Mouse (Mus musculus) heart, embryonic 16.5 days (tissue): ENCODE measurements around the gene Ptpn23. TPM values are rescaled to one million over a fixed set of nuclear protein-coding genes. Genes with fewer than 3 reads are reported as not detected.
A peak's percentile ranks its signal among the peaks of the same experiment; 100 is the strongest.
"Not testable (repeated sequence)": the region's sequence is repeated elsewhere in the genome, so short reads cannot be mapped to it uniquely, and the experiment has no call there.

ENCODE experiments used
- ATAC-seq: fragments of 200-750 bp; cut with Nextera tagmentation; replicated peaks from 2 replicates; pipeline ENCODE4 v1.8.0; 2017; ENCODE audit warnings: moderate number of reproducible peaks; ENCODE audit not compliant: insufficient read depth, low FRiP score; ENCODE audit errors: extremely low read depth
- H3K27ac ChIP-seq: fragments of 300-500 bp; sonication (generic); 2 replicates; pipeline ENCODE4 v1.5.1; 2014; ENCODE audit warnings: mild to moderate bottlenecking, low read length, control low read depth, moderate library complexity
- H3K27me3 ChIP-seq: fragments of 300-500 bp; sonication (generic); 2 replicates; pipeline ENCODE4 v1.6.1; 2014; ENCODE audit warnings: low read length, mixed read lengths; ENCODE audit not compliant: control insufficient read depth, insufficient read depth
- H3K36me3 ChIP-seq: fragments of 300-500 bp; sonication (generic); 2 replicates; pipeline ENCODE4 v1.6.1; 2014; ENCODE audit not compliant: control insufficient read depth, insufficient read depth
- H3K4me1 ChIP-seq: fragments of 300-500 bp; sonication (generic); 2 replicates; pipeline ENCODE4 v1.6.1; 2014; ENCODE audit warnings: low read length, mixed read lengths; ENCODE audit not compliant: control insufficient read depth, insufficient read depth
- H3K4me2 ChIP-seq: fragments of 300-500 bp; sonication (generic); 2 replicates; pipeline ENCODE4 v1.6.1; 2014; ENCODE audit warnings: low read depth, mild to moderate bottlenecking, control low read depth, low read length
- H3K4me3 ChIP-seq: fragments of 300-500 bp; sonication (generic); 2 replicates; pipeline ENCODE4 v1.5.1; 2014; ENCODE audit warnings: mild to moderate bottlenecking, control low read depth, low read length
- H3K9ac ChIP-seq: fragments of 300-500 bp; sonication (generic); 2 replicates; pipeline ENCODE4 v1.6.1; 2014; ENCODE audit warnings: low read length, control low read depth
- H3K9me3 ChIP-seq: fragments of 300-500 bp; sonication (generic); replicated peaks from 2 replicates; pipeline ENCODE4 v1.6.1; 2016; ENCODE audit warnings: low read length; ENCODE audit not compliant: control insufficient read depth
- WGBS: fragments of 180-500 bp; shearing (Covaris S2); extraction: QIAGEN DNeasy Blood & Tissue Kit; methylation state at CpG from one replicate; pipeline ENCODE4 v1.1.7; 2014; 5-methylcytosine and 5-hydroxymethylcytosine counted together
- polyA plus RNA-seq: library from polyadenylated mRNA; unstranded; fragments of >200 nt; fragmentation: Nextera tagmentation; extraction: Ambion mirVana; gene quantifications from 2 replicates; pipeline ENCODE4 v1.2.1, GENCODE M21; 2015

The Ptpn23 gene
- polyA plus RNA-seq, 1 experiment from 2014 or later = 12.0 TPM

GRCm38 (mm10) chr9:110419511-110420112 is 11.6 kb upstream of the Ptpn23 start, which contains the start of gene Ngp:
TSS of gene Ngp (plus strand) at chr9:110419747.
- H3K27me3 ChIP-seq = no peaks in the 10 kb centered on the region
- no peaks in the 10 kb centered on the region for H3K9me3 ChIP-seq
- no peaks in the 10 kb centered on the region for H3K36me3 ChIP-seq
- H3K4me2 ChIP-seq = no peak within 1 kb of the TSS
- no peaks in the 10 kb centered on the region for H3K4me1 ChIP-seq
- H3K9ac ChIP-seq = no peak within 1 kb of the TSS
- no peak for ATAC-seq
- WGBS = 84% methylated on average over 12 of the region's 12 CpGs
- H3K27ac ChIP-seq = no peak within 1 kb of the TSS
- H3K4me3 ChIP-seq = no peak within 1 kb of the TSS

DNA sequence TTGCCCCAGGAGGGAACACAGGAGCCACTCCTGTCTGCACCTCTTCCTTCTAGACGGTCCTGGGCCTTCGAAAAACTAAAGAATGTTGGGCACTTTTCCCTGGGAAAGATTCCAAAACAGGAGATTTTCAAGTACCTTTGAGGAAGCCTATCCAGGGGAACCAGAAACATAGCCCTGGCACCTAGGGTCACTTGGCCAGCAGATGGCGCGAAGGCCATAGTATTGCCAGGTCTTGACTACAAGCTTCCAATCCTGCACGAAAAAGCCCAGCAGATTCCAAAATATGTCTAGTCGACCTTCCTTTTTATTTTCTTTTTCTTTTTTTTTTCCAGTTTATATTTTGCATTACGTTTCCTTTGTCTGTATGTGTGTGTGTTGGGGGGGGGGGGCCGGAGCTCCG is 5.8 kb upstream of the Ptpn23 start:
- no peaks in the 10 kb centered on the region for H3K9me3 ChIP-seq
- no peak; the same call in 1 of the 2 replicates for ATAC-seq
- no peak overlapping the region for H3K27ac ChIP-seq
- H3K9ac ChIP-seq = no peak overlapping the region
- peaks cover 2% of the 10 kb centered on the region; the same call in 1 of the 2 replicates for H3K4me1 ChIP-seq
- no peaks in the 10 kb centered on the region for H3K27me3 ChIP-seq
- H3K4me3 ChIP-seq = no peak overlapping the region
- no peaks in the 10 kb centered on the region for H3K36me3 ChIP-seq
- WGBS = 45% methylated on average over 9 of the region's 9 CpGs
- H3K4me2 ChIP-seq = no peak overlapping the region

GRCm38 (mm10) chr9:110412926-110413325 is 4.9 kb upstream of the Ptpn23 start:
- Histone ChIP-seq H3K9ac (no peak overlapping the region), H3K27ac (no peak overlapping the region), H3K4me2 (no peak overlapping the region), H3K4me1 (peaks cover 2% of the 10 kb centered on the region; the same call in 1 of the 2 replicates), H3K36me3 (no peaks in the 10 kb centered on the region), H3K4me3 (no peak overlapping the region), H3K9me3 (no peaks in the 10 kb centered on the region), H3K27me3 (no peaks in the 10 kb centered on the region)
- no peak for ATAC-seq
- WGBS = 74% methylated on average over 7 of the region's 7 CpGs

DNA sequence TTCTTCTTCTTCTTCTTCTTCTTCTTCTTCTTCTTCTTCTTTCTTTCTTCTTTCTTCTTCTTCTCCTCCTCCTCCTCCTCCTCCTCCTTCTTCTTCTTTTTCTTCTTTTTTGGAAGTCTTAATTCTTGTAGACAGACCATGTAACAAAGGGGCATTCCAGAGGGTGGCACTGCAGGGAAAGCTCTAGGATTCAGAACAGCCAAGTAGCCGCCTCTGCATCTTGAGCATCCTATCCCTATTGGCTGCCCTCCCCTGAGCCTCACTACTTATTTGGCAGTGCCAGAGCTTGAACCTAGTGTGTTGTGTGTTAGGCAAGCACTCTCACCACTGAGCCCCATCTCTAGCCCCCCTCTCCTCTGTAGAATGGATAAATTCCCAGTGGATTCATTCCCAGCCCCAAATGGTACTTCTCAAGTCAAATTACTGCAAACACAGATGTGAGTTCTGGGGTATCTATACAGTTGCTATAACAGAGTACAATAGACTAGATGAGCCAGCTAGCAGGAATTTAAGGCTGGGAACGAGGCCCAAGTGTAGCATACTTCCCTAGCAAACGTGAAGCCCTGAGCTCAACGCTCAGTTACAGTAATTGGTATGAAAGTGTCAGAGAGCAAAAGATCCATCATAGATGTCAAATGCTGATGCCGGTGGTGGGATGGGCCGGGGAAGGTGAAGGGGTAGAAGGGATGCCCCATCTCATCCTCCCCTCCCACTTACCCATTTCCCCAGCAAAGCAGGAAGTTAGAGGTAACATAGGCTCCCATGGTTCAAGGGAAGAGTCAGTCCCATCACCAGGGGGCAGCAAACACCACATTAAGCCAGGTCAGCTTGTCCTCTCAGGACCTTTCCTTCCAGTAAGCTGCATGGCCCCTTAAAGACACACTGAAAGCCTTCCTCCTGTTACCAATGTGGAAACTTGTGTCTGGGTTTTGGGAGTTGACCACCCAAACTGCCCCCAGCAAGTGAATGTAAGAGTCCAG is 3.2 kb upstream of the Ptpn23 start:
- H3K9me3 ChIP-seq = no peaks in the 10 kb centered on the region
- WGBS = 32% methylated on average over 6 of the region's 6 CpGs
- H3K4me3 ChIP-seq = no peak overlapping the region
- no peak overlapping the region for H3K9ac ChIP-seq
- no peak overlapping the region for H3K4me2 ChIP-seq
- no peak overlapping the region for H3K27ac ChIP-seq
- H3K36me3 ChIP-seq = no peaks in the 10 kb centered on the region
- peaks cover 9% of the 10 kb centered on the region for H3K4me1 ChIP-seq
- H3K27me3 ChIP-seq = no peaks in the 10 kb centered on the region
- no peak for ATAC-seq

GRCm38 (mm10) chr9:110407311-110408098 is 508 bp downstream of the Ptpn23 start:
- Histone ChIP-seq H3K4me1 (peaks cover 7% of the 10 kb centered on the region), H3K27me3 (no peaks in the 10 kb centered on the region), H3K4me2 (peak overlapping the region; percentile 83), H3K9me3 (no peaks in the 10 kb centered on the region), H3K36me3 (no peaks in the 10 kb centered on the region), H3K4me3 (peak overlapping the region; percentile 64), H3K9ac (peak overlapping the region; percentile 92), H3K27ac (peak overlapping the region; percentile 79)
- ATAC-seq = peak; percentile 64
- WGBS = 1% methylated on average over 41 of the region's 41 CpGs

DNA sequence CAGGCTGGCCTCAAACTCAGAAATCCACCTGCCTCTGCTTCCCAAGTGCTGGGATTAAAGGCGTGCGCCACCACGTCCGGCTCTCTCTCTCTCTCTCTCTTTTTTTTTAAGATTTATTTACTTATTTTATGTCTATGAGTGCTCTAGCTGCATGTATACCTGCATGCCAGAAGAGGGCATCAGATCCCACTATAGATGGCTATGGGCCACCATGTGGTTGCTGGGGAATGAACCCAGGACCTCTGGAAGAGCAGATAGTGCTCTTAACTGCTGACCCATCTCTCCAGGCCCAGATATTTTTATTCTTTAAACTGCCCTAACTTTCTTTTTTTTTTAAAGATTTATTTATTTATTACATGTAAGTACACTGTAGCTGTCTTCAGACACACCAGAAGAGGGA is 4.8 kb downstream of the Ptpn23 start:
- not testable (repeated sequence) for ATAC-seq, H3K9ac ChIP-seq, H3K27me3 ChIP-seq, H3K4me3 ChIP-seq, H3K9me3 ChIP-seq, H3K36me3 ChIP-seq, H3K4me2 ChIP-seq, H3K27ac ChIP-seq
- 89% methylated on average over 4 of the region's 4 CpGs for WGBS
- H3K4me1 ChIP-seq = peaks cover 15% of the 10 kb centered on the region

GRCm38 (mm10) chr9:110402731-110403130 is 5.3 kb downstream of the Ptpn23 start:
- no peak for ATAC-seq
- Histone ChIP-seq H3K36me3 (peaks cover 3% of the 10 kb centered on the region), H3K27ac (no peak overlapping the region), H3K9me3 (no peaks in the 10 kb centered on the region), H3K4me1 (peaks cover 15% of the 10 kb centered on the region), H3K27me3 (no peaks in the 10 kb centered on the region), H3K9ac (no peak overlapping the region), H3K4me3 (no peak overlapping the region), H3K4me2 (no peak overlapping the region)
- WGBS = 92% methylated on average over 2 of the region's 2 CpGs

- Histone ChIP-seq H3K36me3 (peaks cover 8% of the 10 kb centered on the region), H3K27me3 (no peaks in the 10 kb centered on the region), H3K4me1 (peaks cover 8% of the 10 kb centered on the region; the same call in 1 of the 2 replicates), H3K27ac (no peak overlapping the region), H3K9ac (no peak overlapping the region), H3K9me3 (no peaks in the 10 kb centered on the region), H3K4me2 (no peak overlapping the region), H3K4me3 (no peak overlapping the region)
- ATAC-seq = no peak; the same call in 1 of the 2 replicates
- 68% methylated on average over 5 of the region's 5 CpGs for WGBS
These were observed 7.4 kb downstream of the Ptpn23 start for GRCm38 (mm10) chr9:110400650-110401049.
